Mouse (Mus musculus): ENCODE data around the gene Nrg4. TPM values are rescaled to one million over a fixed set of nuclear protein-coding genes. Genes with fewer than 3 reads are reported as not detected.

Gene Nrg4
- polyA plus RNA-seq, 1 experiment, result 1.7 TPM

DNA sequence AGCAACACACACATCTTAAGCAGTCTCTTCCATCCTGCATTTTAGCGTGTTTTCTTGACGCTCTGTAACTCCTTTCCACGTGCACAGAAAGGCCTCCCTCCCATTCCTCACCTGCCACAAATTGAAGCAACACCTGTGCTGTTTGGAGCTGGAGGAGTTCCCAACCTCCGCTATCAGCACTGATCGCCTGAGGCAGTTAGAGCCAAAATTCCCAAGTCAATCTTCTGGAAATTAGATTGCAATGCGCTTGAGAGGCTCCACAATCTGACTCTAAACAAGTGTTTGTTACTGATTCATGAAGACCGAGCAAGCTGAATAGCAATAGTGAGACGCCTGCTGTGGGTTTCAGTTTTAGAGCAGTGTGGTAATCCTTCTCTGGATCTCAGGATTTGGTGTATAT, 2.6 kb downstream of the Nrg4 start:
- DNase-seq (ENCODE audit: extremely low spot score in 1 of 2, low spot score in 1 of 2), result no peak

DNA sequence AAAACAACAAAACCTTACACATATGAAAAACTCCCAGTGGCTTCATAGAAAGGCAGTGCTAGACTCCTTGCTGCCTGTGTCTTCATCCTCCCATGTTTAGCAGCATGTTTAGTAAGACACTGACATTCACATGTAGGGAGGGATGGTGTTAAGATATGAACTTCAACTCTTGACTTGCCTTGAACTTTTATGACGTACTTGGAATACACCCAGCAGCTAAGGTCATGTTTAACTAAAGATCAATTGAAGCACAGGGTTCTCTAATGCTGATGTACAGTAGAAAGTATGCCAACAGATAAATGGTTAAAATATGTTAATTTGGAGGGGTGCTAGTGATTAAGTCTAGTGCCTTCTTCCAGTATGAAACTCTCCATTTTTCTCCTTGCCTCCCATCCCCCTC, 4.0 kb downstream of the Nrg4 start:
- DNase-seq (ENCODE audit: extremely low spot score in 1 of 2, low spot score in 1 of 2), result no peak

- peak in 1 of 2 experiments; percentile 39 for DNase-seq (ENCODE audit: extremely low spot score in 1 of 2, low spot score in 1 of 2)
Measured at GRCm38 (mm10) chr9:55313619-55314261, 12.9 kb downstream of the Nrg4 start.

- peak; percentile 54 to 93 for DNase-seq (ENCODE audit: extremely low spot score in 1 of 2, low spot score in 1 of 2)
Measured at GRCm38 (mm10) chr9:55311560-55311959, 15.1 kb downstream of the Nrg4 start.

DNA sequence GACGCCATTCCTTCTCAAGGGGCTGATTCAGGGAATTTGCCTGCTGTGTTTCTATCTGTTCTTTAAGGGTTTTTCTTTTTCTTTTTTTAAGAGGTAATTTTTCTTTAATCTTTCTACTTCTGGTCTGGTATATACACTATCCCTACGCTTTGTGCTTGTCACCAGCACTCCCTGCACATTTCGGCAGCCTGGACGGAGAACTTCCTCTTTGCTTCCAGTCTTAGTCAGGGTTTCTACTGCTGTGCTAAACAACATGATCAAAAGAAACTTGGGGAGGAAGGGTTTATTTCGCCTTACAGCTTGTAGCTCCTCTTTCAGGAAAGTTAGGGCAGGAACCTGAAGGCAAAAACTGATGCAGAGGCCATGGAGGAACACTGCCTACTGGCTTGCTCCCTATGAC, 18.2 kb downstream of the Nrg4 start:
- DNase-seq (ENCODE audit: extremely low spot score in 1 of 2, low spot score in 1 of 2), result no peak

DNA sequence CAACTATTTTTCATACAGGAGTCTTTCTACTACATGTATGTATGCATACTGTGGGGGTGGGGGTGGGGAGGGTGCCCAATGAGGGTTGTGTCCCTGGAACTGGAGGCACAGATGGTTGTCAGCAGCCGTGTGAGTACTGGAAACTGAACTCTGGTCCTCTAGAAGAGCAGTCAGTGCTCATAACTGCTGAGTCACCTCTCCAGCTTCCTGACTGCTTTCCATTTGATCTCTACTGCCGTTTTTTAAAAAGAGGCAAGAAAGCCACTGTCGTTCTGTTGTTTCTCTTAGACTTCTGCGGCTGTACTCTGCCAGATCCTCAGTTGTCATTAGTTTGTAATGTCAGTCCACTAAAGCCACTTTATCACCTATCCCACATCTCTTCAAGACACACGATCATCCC, 19.1 kb downstream of the Nrg4 start:
- DNase-seq (ENCODE audit: extremely low spot score in 1 of 2, low spot score in 1 of 2), result no peak

DNA sequence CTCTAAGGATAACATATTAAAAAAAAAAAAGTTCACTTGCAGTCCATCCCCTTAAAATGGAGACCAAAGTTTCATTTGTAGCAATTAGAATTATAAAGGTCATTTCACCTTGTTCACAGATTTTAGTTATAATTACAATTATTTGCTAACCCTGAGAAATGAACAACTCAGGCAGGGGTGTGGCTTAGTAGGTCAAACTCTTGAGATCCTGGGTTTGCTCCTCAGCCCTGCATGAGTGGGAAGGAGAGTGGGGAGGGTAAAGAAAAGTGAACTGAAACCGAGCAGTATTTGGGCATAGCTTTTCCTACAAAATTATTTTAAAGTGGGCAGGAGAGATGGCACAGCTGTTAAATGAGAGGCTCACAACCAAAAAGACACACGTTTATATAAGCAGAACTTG, 19.6 kb downstream of the Nrg4 start:
- DNase-seq (ENCODE audit: extremely low spot score in 1 of 2, low spot score in 1 of 2), result no peak

DNA sequence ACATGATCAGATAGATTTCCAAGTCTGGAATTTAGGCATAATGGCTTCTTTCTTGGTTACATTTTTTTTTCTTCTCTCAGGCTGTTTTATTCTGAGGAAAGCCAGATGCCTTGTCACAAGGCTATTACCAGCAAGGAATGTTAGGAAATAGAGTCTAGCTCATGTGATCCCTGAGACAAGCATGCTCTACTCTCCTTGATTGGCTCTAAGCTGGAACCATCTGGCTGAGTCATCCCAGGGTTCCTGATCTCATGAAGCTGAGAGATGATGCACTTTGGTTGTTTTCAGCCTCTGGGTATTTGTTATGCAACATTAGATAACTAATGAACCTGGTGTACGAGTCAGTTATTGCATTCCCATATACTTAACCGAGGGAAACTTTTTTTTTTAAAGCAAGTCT, 30.4 kb downstream of the Nrg4 start:
- DNase-seq (ENCODE audit: extremely low spot score in 1 of 2, low spot score in 1 of 2), result no peak

GRCm38 (mm10) chr9:55291966-55292365, 34.7 kb downstream of the Nrg4 start:
- DNase-seq (ENCODE audit: extremely low spot score in 1 of 2, low spot score in 1 of 2), result no peak

- no peak for DNase-seq (ENCODE audit: extremely low spot score in 1 of 2, low spot score in 1 of 2)
Measured at GRCm38 (mm10) chr9:55289475-55290198, 37.0 kb downstream of the Nrg4 start.

- no peak for DNase-seq (ENCODE audit: extremely low spot score in 1 of 2, low spot score in 1 of 2)
Measured at GRCm38 (mm10) chr9:55285197-55285596, 41.4 kb downstream of the Nrg4 start.

- DNase-seq (ENCODE audit: extremely low spot score in 1 of 2, low spot score in 1 of 2), result no peak
Measured at GRCm38 (mm10) chr9:55283516-55283915, 43.1 kb downstream of the Nrg4 start.

DNA sequence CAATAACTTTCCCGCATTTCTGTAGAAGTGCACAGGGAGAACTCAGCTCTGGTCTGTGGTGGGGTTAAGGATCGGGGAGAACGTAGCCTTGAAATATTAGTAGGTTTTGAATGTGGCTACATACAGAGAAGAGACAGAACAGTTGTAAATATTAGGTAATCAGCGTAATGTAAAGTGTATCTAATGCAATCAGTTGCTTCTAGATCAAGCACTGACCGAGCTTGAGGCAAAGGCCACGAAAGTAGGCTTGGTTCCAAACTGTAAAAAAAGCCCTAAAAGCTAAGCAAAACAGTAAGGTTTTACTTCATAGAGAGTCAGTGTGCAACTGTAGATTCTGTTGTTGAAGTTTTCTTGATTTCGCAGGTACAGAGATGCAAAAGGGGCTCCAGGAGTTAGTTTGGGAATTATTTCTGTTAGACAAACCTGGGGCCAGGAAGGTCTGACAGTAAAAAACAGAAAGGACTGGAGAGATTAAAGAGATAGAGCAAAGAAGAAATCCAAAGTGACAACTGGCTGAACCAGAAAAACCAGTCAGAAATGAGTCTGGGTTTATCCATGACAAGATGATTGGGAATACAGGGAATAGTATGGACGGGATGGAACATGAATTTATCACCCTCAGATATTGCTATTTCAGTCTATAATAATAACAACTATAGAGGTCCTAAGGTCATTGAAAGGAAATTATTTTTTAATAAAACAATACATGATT, 47.4 kb downstream of the Nrg4 start:
- no peak for DNase-seq (ENCODE audit: extremely low spot score in 1 of 2, low spot score in 1 of 2)

- peak in 1 of 2 experiments; percentile 6 for DNase-seq (ENCODE audit: extremely low spot score in 1 of 2, low spot score in 1 of 2)
Measured at GRCm38 (mm10) chr9:55277562-55277961, 49.1 kb downstream of the Nrg4 start.

GRCm38 (mm10) chr9:55273906-55274305, 52.7 kb downstream of the Nrg4 start:
- DNase-seq (ENCODE audit: extremely low spot score in 1 of 2, low spot score in 1 of 2), result peak in 1 of 2 experiments; percentile 30

- DNase-seq (ENCODE audit: extremely low spot score in 1 of 2, low spot score in 1 of 2), result no peak
Measured at GRCm38 (mm10) chr9:55271960-55272560, 54.6 kb downstream of the Nrg4 start.

GRCm38 (mm10) chr9:55264356-55265302, 62.0 kb downstream of the Nrg4 start:
- no peak for DNase-seq (ENCODE audit: extremely low spot score in 1 of 2, low spot score in 1 of 2)

GRCm38 (mm10) chr9:55259741-55260140, 66.9 kb downstream of the Nrg4 start:
- DNase-seq (ENCODE audit: extremely low spot score in 1 of 2, low spot score in 1 of 2), result no peak

DNA sequence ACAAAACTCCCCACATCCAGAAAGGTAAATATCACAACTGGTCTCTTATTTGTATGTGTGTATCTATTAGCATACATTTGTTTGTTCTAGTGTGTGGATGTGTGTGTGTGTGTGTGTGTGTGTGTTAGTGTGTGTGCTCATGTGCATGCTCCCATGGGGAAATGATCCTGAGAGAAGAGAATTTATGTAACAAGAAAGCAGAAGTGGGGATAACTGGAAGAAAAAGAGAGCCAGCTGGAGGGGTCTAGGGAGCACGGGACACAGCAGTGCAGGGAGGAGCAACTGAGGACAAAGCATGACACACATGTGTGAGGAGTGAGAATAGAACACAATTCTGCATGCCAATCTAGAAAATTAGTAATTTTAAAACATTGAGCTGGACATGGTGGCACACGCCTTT, 69.5 kb downstream of the Nrg4 start:
- DNase-seq (ENCODE audit: extremely low spot score in 1 of 2, low spot score in 1 of 2), result no peak

GRCm38 (mm10) chr9:55255604-55256003, 71.0 kb downstream of the Nrg4 start:
- no peak for DNase-seq (ENCODE audit: extremely low spot score in 1 of 2, low spot score in 1 of 2)

Measured in frontal cortex, adult 2 months (tissue).